Mouse (Mus musculus) stomach, embryonic 14.5 days (tissue): ENCODE measurements around the gene Stat5b. TPM values are rescaled to one million over a fixed set of nuclear protein-coding genes. Genes with fewer than 3 reads are reported as not detected.

Source experiments
- ATAC-seq: fragments of 200-750 bp; cut with Nextera tagmentation; 2 replicates; pipeline ENCODE4 v1.8.0; 2017; ENCODE audit warnings: low read depth, moderate TSS enrichment; ENCODE audit not compliant: insufficient number of reproducible peaks, insufficient read depth, low FRiP score
- H3K27ac ChIP-seq: fragments of 300-500 bp; sonication (generic); 2 replicates; pipeline ENCODE4 v1.5.1; 2014; ENCODE audit warnings: mild to moderate bottlenecking, low read length, moderate library complexity, mixed read lengths
- H3K27me3 ChIP-seq: fragments of 300-500 bp; sonication (generic); 2 replicates; pipeline ENCODE4 v1.6.1; 2014; ENCODE audit warnings: low read length, control low read depth, mixed read lengths; ENCODE audit not compliant: control insufficient read depth, insufficient read depth
- H3K36me3 ChIP-seq: fragments of 300-500 bp; sonication (generic); 2 replicates; pipeline ENCODE4 v1.6.1; 2014; ENCODE audit warnings: mild to moderate bottlenecking, control low read depth, low read length, moderate library complexity, mixed read lengths; ENCODE audit not compliant: control insufficient read depth, insufficient read depth
- H3K4me1 ChIP-seq: fragments of 300-500 bp; sonication (generic); 2 replicates; pipeline ENCODE4 v1.6.1; 2014; ENCODE audit warnings: low read length, control low read depth, mixed read lengths; ENCODE audit not compliant: control insufficient read depth, insufficient read depth
- H3K4me2 ChIP-seq: fragments of 300-500 bp; sonication (generic); replicated peaks from 2 replicates; pipeline ENCODE4 v1.6.1; 2014; ENCODE audit warnings: low read depth, low read length, control low read depth
- H3K4me3 ChIP-seq: fragments of 300-500 bp; sonication (generic); 2 replicates; pipeline ENCODE4 v1.5.1; 2014; ENCODE audit warnings: low read depth, low read length, control low read depth
- H3K9ac ChIP-seq: fragments of 300-500 bp; sonication (generic); replicated peaks from 2 replicates; pipeline ENCODE4 v1.6.1; 2014; ENCODE audit warnings: low read depth, mild to moderate bottlenecking, control low read depth, low read length, moderate library complexity, mixed read lengths
- H3K9me3 ChIP-seq: fragments of 300-500 bp; sonication (generic); 2 replicates; pipeline ENCODE4 v1.6.1; 2016; ENCODE audit warnings: low read depth, low read length, control low read depth; ENCODE audit not compliant: control insufficient read depth
- WGBS: fragments of 180-500 bp; shearing (Covaris S2); extraction: QIAGEN DNeasy Blood & Tissue Kit; methylation state at CpG from one replicate; pipeline ENCODE4 v1.1.7; 2014; 5-methylcytosine and 5-hydroxymethylcytosine counted together
- polyA plus RNA-seq: library from polyadenylated mRNA; unstranded; fragments of >200 nt; fragmentation: Nextera tagmentation; extraction: Ambion mirVana; gene quantifications from 2 replicates; pipeline ENCODE4 v1.2.1, GENCODE M21; 2014

The Stat5b gene
- polyA plus RNA-seq, 1 experiment from 2014 or later: 26.8 TPM

GRCm38 (mm10) chr11:100860198-100861048, 9.9 kb upstream of the Stat5b start:
- WGBS: 2% methylated on average over 55 of the region's 55 CpGs
- H3K27ac ChIP-seq: no peak overlapping the region
- H3K36me3 ChIP-seq: no peaks in the 10 kb centered on the region
- peak overlapping the region; percentile 56 for H3K4me2 ChIP-seq
- ATAC-seq: peak; percentile 87
- H3K9me3 ChIP-seq: no peaks in the 10 kb centered on the region
- H3K27me3 ChIP-seq: no peaks in the 10 kb centered on the region
- H3K4me3 ChIP-seq: peak overlapping the region; percentile 37
- no peaks in the 10 kb centered on the region for H3K4me1 ChIP-seq
- H3K9ac ChIP-seq: peak overlapping the region; percentile 4

- Histone ChIP-seq H3K27ac (no peak overlapping the region), H3K9me3 (no peaks in the 10 kb centered on the region), H3K4me1 (no peaks in the 10 kb centered on the region), H3K27me3 (no peaks in the 10 kb centered on the region), H3K4me3 (peak overlapping the region; percentile 37), H3K9ac (no peak overlapping the region), H3K36me3 (no peaks in the 10 kb centered on the region), H3K4me2 (peak overlapping the region; percentile 56)
- WGBS: 48% methylated on average over 6 of the region's 6 CpGs
- ATAC-seq: no peak
Measured at GRCm38 (mm10) chr11:100859579-100860075, 9.1 kb upstream of the Stat5b start.

- 58% methylated on average over 9 of the region's 9 CpGs for WGBS
- H3K4me3 ChIP-seq: peak within 1 kb of the TSS; percentile 37
- no peaks in the 10 kb centered on the region for H3K4me1 ChIP-seq
- H3K9me3 ChIP-seq: no peaks in the 10 kb centered on the region
- no peaks in the 10 kb centered on the region for H3K36me3 ChIP-seq
- no peak for ATAC-seq
- H3K27me3 ChIP-seq: no peaks in the 10 kb centered on the region
- H3K27ac ChIP-seq: no peak within 1 kb of the TSS
- peak within 1 kb of the TSS; percentile 56 for H3K4me2 ChIP-seq
- H3K9ac ChIP-seq: no peak within 1 kb of the TSS; the same call in 1 of the 2 replicates
Measured at GRCm38 (mm10) chr11:100858935-100859578, 8.5 kb upstream of the Stat5b start, which contains the start of gene Stat5a. Gene Stat5a (plus strand): TSS chr11:100859351.

- Histone ChIP-seq H3K9me3 (no peaks in the 10 kb centered on the region), H3K36me3 (no peaks in the 10 kb centered on the region), H3K9ac (no peak overlapping the region), H3K27ac (no peak overlapping the region), H3K27me3 (no peaks in the 10 kb centered on the region), H3K4me2 (no peak overlapping the region), H3K4me3 (no peak overlapping the region), H3K4me1 (no peaks in the 10 kb centered on the region)
- no peak for ATAC-seq
- WGBS: 67% methylated on average over 6 of the region's 6 CpGs
Measured at GRCm38 (mm10) chr11:100857960-100858359, 7.4 kb upstream of the Stat5b start.

- Histone ChIP-seq H3K4me1 (no peaks in the 10 kb centered on the region; the same call in 1 of the 2 replicates), H3K27ac (no peak overlapping the region), H3K4me3 (no peak overlapping the region), H3K9me3 (no peaks in the 10 kb centered on the region), H3K4me2 (no peak overlapping the region), H3K36me3 (no peaks in the 10 kb centered on the region), H3K27me3 (no peaks in the 10 kb centered on the region), H3K9ac (no peak overlapping the region)
- 84% methylated on average over 4 of the region's 4 CpGs for WGBS
- ATAC-seq: no peak
Measured at GRCm38 (mm10) chr11:100855178-100855577, 4.7 kb upstream of the Stat5b start.

GRCm38 (mm10) chr11:100854268-100854667, 3.7 kb upstream of the Stat5b start:
- no peak overlapping the region for H3K4me3 ChIP-seq
- H3K36me3 ChIP-seq: no peaks in the 10 kb centered on the region
- no peaks in the 10 kb centered on the region for H3K9me3 ChIP-seq
- no peaks in the 10 kb centered on the region for H3K27me3 ChIP-seq
- no peak for ATAC-seq
- WGBS: 52% methylated on average over 4 of the region's 4 CpGs
- no peak overlapping the region for H3K9ac ChIP-seq
- H3K4me1 ChIP-seq: no peaks in the 10 kb centered on the region; the same call in 1 of the 2 replicates
- H3K4me2 ChIP-seq: no peak overlapping the region
- no peak overlapping the region for H3K27ac ChIP-seq

GRCm38 (mm10) chr11:100853018-100853417, 2.5 kb upstream of the Stat5b start:
- 74% methylated on average over 5 of the region's 5 CpGs for WGBS
- H3K27me3 ChIP-seq: no peaks in the 10 kb centered on the region
- no peak overlapping the region for H3K9ac ChIP-seq
- no peak overlapping the region for H3K4me2 ChIP-seq
- H3K4me3 ChIP-seq: no peak overlapping the region
- no peaks in the 10 kb centered on the region for H3K9me3 ChIP-seq
- H3K27ac ChIP-seq: no peak overlapping the region
- no peaks in the 10 kb centered on the region for H3K36me3 ChIP-seq
- peaks cover 10% of the 10 kb centered on the region for H3K4me1 ChIP-seq
- no peak for ATAC-seq

- 88% methylated on average over 2 of the region's 2 CpGs for WGBS
- no peaks in the 10 kb centered on the region for H3K27me3 ChIP-seq
Measured at GRCm38 (mm10) chr11:100852088-100852487, 1.6 kb upstream of the Stat5b start.

More at GRCm38 (mm10) chr11:100852088-100852487, 1.6 kb upstream of the Stat5b start:
- H3K27ac ChIP-seq: no peak overlapping the region
- H3K4me1 ChIP-seq: peaks cover 10% of the 10 kb centered on the region
- H3K9ac ChIP-seq: no peak overlapping the region
- H3K4me2 ChIP-seq: no peak overlapping the region
- no peak for ATAC-seq
- H3K4me3 ChIP-seq: no peak overlapping the region
- H3K36me3 ChIP-seq: no peaks in the 10 kb centered on the region
- H3K9me3 ChIP-seq: no peaks in the 10 kb centered on the region
